Mouse (Mus musculus) lung, adult 2 months (tissue): ENCODE results near the gene Nek8.

Experiments used
- CTCF ChIP-seq: fragments of 200-500 bp; IDR thresholded peaks from 2 replicates; pipeline ENCODE4 v1.5.1; 2011; ENCODE audit warnings: mild to moderate bottlenecking, low read length, control low read depth; ENCODE audit not compliant: insufficient read depth
- POLR2A ChIP-seq: fragments of 200-500 bp; IDR thresholded peaks from 2 replicates; pipeline ENCODE4 v1.6.1; 2011; ENCODE audit warnings: low read depth, mild to moderate bottlenecking, control low read depth, low read length, borderline replicate concordance; ENCODE audit errors: extremely low read depth

DNA sequence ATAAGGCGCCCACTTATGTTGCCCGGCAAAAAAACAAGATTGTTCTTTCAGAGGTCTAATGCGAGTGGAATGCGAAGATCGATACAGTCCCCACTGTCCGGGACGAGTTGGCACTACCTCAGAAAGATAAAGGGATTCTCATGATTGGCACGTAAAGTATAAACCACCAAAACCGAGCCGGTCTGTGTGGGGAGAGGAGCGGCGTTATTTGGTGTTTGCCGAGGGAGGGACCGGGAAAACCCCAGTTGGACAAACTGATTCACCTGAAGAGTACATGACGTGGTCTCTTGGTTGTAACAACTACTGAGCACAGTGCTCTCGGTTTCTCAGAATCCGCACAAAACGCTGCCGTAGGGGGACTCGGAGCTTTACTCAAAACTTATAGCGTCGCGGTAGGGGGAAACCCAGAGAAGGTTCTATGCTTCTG, 443 bp upstream of the Nek8 start:
- TF ChIP-seq POLR2A: no peak
- no peak for TF ChIP-seq CTCF
